Mouse (Mus musculus) erythroblast, embryonic 14.5 days (primary cell): ENCODE measurements around the gene Shisal2a. TPM values are rescaled to one million over a fixed set of nuclear protein-coding genes. Genes with fewer than 3 reads are reported as not detected.
"Not testable (repeated sequence)": the region's sequence is repeated elsewhere in the genome, so short reads cannot be mapped to it uniquely, and the experiment has no call there.

Source experiments
- H3K27me3 ChIP-seq: 2 replicates; pipeline ENCODE4 v1.6.1; 2012; ENCODE audit warnings: inconsistent platforms; ENCODE audit not compliant: control insufficient read depth
- H3K36me3 ChIP-seq: 2 replicates; pipeline ENCODE4 v1.6.1; 2012; ENCODE audit warnings: mild to moderate bottlenecking, inconsistent platforms; ENCODE audit not compliant: control insufficient read depth
- H3K4me1 ChIP-seq: 2 replicates; pipeline ENCODE4 v1.6.1; 2012; ENCODE audit warnings: inconsistent platforms; ENCODE audit not compliant: control insufficient read depth
- H3K4me3 ChIP-seq: replicated peaks from 2 replicates; pipeline ENCODE3; 2012; ENCODE audit warnings: moderate library complexity, mild to moderate bottlenecking, inconsistent platforms
- H3K9me3 ChIP-seq: 2 replicates; pipeline ENCODE4 v1.6.1; 2012; ENCODE audit warnings: low read length, inconsistent platforms, mixed read lengths; ENCODE audit not compliant: control insufficient read depth
- GATA1 ChIP-seq: IDR thresholded peaks from 2 replicates; pipeline ENCODE4 v1.6.1; 2012; ENCODE audit warnings: low read length, inconsistent platforms, mixed read lengths
- TAL1 ChIP-seq: IDR thresholded peaks from 3 replicates; pipeline ENCODE4 v1.6.1; 2012; ENCODE audit warnings: low read length, inconsistent platforms, mixed read lengths
- polyA plus RNA-seq: library from polyadenylated mRNA; stranded (reverse); fragments of >175 nt; gene quantifications from 2 replicates; pipeline ENCODE4 v1.2.3, GENCODE M21; 2012

Shisal2a gene
- polyA plus RNA-seq, 1 experiment = not detected

- H3K4me1 ChIP-seq = peaks cover 3% of the 10 kb centered on the region; the same call in 1 of the 2 replicates
- peaks cover 27% of the 10 kb centered on the region for H3K27me3 ChIP-seq
- H3K36me3 ChIP-seq = no peaks in the 10 kb centered on the region
- no peak overlapping the region for H3K4me3 ChIP-seq
- no peak for TF ChIP-seq GATA1
- TF ChIP-seq TAL1 = no peak
- no peaks in the 10 kb centered on the region for H3K9me3 ChIP-seq
These were observed 20.6 kb downstream of the Shisal2a start for GRCm38 (mm10) chr4:108362321-108363261.

- Histone ChIP-seq H3K9me3 (no peaks in the 10 kb centered on the region), H3K4me3 (no peak overlapping the region), H3K4me1 (peaks cover 3% of the 10 kb centered on the region; the same call in 1 of the 2 replicates), H3K27me3 (peaks cover 27% of the 10 kb centered on the region), H3K36me3 (no peaks in the 10 kb centered on the region)
- TF ChIP-seq TAL1 (no peak), GATA1 (no peak)
These were observed 22.8 kb downstream of the Shisal2a start for GRCm38 (mm10) chr4:108360136-108361055.

- Histone ChIP-seq H3K36me3 (no peaks in the 10 kb centered on the region), H3K9me3 (no peaks in the 10 kb centered on the region), H3K4me1 (peaks cover 8% of the 10 kb centered on the region), H3K27me3 (peaks cover 23% of the 10 kb centered on the region), H3K4me3 (no peak overlapping the region)
- no peak for TF ChIP-seq GATA1
These were observed 24.7 kb downstream of the Shisal2a start for GRCm38 (mm10) chr4:108358498-108358897.

- H3K9me3 ChIP-seq = no peaks in the 10 kb centered on the region
- TF ChIP-seq GATA1 = no peak
- no peak for TF ChIP-seq TAL1
- H3K36me3 ChIP-seq = no peaks in the 10 kb centered on the region
- H3K4me3 ChIP-seq = no peak overlapping the region
- peaks cover 18% of the 10 kb centered on the region for H3K27me3 ChIP-seq
- peaks cover 10% of the 10 kb centered on the region for H3K4me1 ChIP-seq
These were observed 25.7 kb downstream of the Shisal2a start for GRCm38 (mm10) chr4:108357458-108357857.

- H3K9me3 ChIP-seq, H3K4me3 ChIP-seq, H3K27me3 ChIP-seq, H3K36me3 ChIP-seq, H3K4me1 ChIP-seq: not testable (repeated sequence)
These were observed 29.6 kb downstream of the Shisal2a start for GRCm38 (mm10) chr4:108353591-108353990.

GRCm38 (mm10) chr4:108350819-108351218, 32.3 kb downstream of the Shisal2a start:
- TF ChIP-seq TAL1 (no peak), GATA1 (no peak)

GRCm38 (mm10) chr4:108349836-108350547, 33.2 kb downstream of the Shisal2a start:
- TF ChIP-seq TAL1 (no peak), GATA1 (no peak)
- Histone ChIP-seq H3K9me3 (no peaks in the 10 kb centered on the region), H3K36me3 (no peaks in the 10 kb centered on the region), H3K4me1 (peaks cover 11% of the 10 kb centered on the region), H3K4me3 (no peak overlapping the region), H3K27me3 (no peaks in the 10 kb centered on the region)

More at GRCm38 (mm10) chr4:108350819-108351218, 32.3 kb downstream of the Shisal2a start:
- no peaks in the 10 kb centered on the region for H3K9me3 ChIP-seq
- no peaks in the 10 kb centered on the region for H3K27me3 ChIP-seq
- no peak overlapping the region for H3K4me3 ChIP-seq
- no peaks in the 10 kb centered on the region for H3K36me3 ChIP-seq
- peaks cover 11% of the 10 kb centered on the region for H3K4me1 ChIP-seq

GRCm38 (mm10) chr4:108349064-108349463, 34.1 kb downstream of the Shisal2a start:
- Histone ChIP-seq H3K9me3 (no peaks in the 10 kb centered on the region), H3K4me3 (no peak overlapping the region), H3K4me1 (peaks cover 8% of the 10 kb centered on the region), H3K36me3 (no peaks in the 10 kb centered on the region), H3K27me3 (no peaks in the 10 kb centered on the region)
- no peak for TF ChIP-seq GATA1
